Mouse (Mus musculus) midbrain, postnatal 0 days (tissue): ENCODE data around the gene Ccnj. TPM values are rescaled to one million over a fixed set of nuclear protein-coding genes. Genes with fewer than 3 reads are reported as not detected.

Experiments used
- ATAC-seq: fragments of 200-750 bp; cut with Nextera tagmentation; 2 replicates; pipeline ENCODE4 v1.8.0; 2017; ENCODE audit warnings: moderate number of reproducible peaks, mild to moderate bottlenecking, moderate TSS enrichment, moderate library complexity; ENCODE audit not compliant: low FRiP score
- DNase-seq: peaks from one replicate; pipeline ENCODE4 v3.0.0-alpha.2; 2015; ENCODE audit warnings: low spot score
- H3K27ac ChIP-seq: fragments of 300-500 bp; sonication (generic); 2 replicates; pipeline ENCODE4 v1.5.1; 2014; ENCODE audit warnings: low read depth, mild to moderate bottlenecking, low read length, mixed read lengths
- H3K27me3 ChIP-seq: fragments of 300-500 bp; sonication (generic); 2 replicates; pipeline ENCODE4 v1.6.1; 2014; ENCODE audit warnings: low read length, control low read depth, mixed read lengths; ENCODE audit not compliant: insufficient read depth
- H3K36me3 ChIP-seq: fragments of 300-500 bp; sonication (generic); 2 replicates; pipeline ENCODE4 v1.6.1; 2014; ENCODE audit warnings: low read length, control low read depth, mixed read lengths; ENCODE audit not compliant: insufficient read depth
- H3K4me1 ChIP-seq: fragments of 300-500 bp; sonication (generic); 2 replicates; pipeline ENCODE4 v1.6.1; 2014; ENCODE audit warnings: mild to moderate bottlenecking, control low read depth, antibody characterized with exemption, low read length, mixed read lengths; ENCODE audit not compliant: insufficient read depth
- H3K4me2 ChIP-seq: fragments of 300-500 bp; sonication (generic); 2 replicates; pipeline ENCODE4 v1.6.1; 2014; ENCODE audit warnings: low read depth, mild to moderate bottlenecking, low read length, mixed read lengths; ENCODE audit not compliant: poor library complexity, severe bottlenecking
- H3K4me3 ChIP-seq: fragments of 300-500 bp; sonication (generic); 2 replicates; pipeline ENCODE4 v1.5.1; 2014; ENCODE audit warnings: low read depth, mild to moderate bottlenecking, low read length, moderate library complexity
- H3K9ac ChIP-seq: fragments of 300-500 bp; sonication (generic); replicated peaks from 2 replicates; pipeline ENCODE4 v1.6.1; 2014; ENCODE audit warnings: mild to moderate bottlenecking, low read length, moderate library complexity, mixed read lengths; ENCODE audit not compliant: poor library complexity, severe bottlenecking
- H3K9me3 ChIP-seq: fragments of 300-500 bp; sonication (generic); 2 replicates; pipeline ENCODE4 v1.6.1; 2016; ENCODE audit warnings: low read length, control low read depth
- CTCF ChIP-seq: IDR thresholded peaks from 2 replicates; pipeline ENCODE4 v1.5.1; 2016; ENCODE audit warnings: antibody characterized with exemption, mild to moderate bottlenecking
- WGBS: fragments of 180-500 bp; shearing (Covaris S2); extraction: QIAGEN DNeasy Blood & Tissue Kit; methylation state at CpG from one replicate; pipeline ENCODE4 v1.1.7; 2014; 5-methylcytosine and 5-hydroxymethylcytosine counted together
- microRNA-seq: library from miRNA; unstranded; fragments of <30 nt; microRNA quantifications from one replicate; pipeline ENCODE4, GENCODE M21; 2016; ENCODE audit warnings: borderline number of aligned reads
- polyA plus RNA-seq: library from polyadenylated mRNA; unstranded; fragments of >200 nt; fragmentation: Nextera tagmentation; extraction: Ambion mirVana; gene quantifications from 2 replicates; pipeline ENCODE4 v1.2.1, GENCODE M21; 2015
- total RNA-seq: library from RNA; depleted of rRNA; stranded (reverse); fragments of >200 nt; gene quantifications from 2 replicates; pipeline ENCODE4 v1.2.3, GENCODE M21; 2014; rRNA removed

Gene Ccnj
- total and polyA plus RNA-seq, 2 experiments from 2014 or later = 9.7 to 16.6 TPM

GRCm38 (mm10) chr19:40894071-40894506 lies 63.0 kb downstream of the Ccnj start:
- Histone ChIP-seq H3K9ac (peak overlapping the region; percentile 67), H3K27ac (peak overlapping the region; percentile 96), H3K9me3 (no peaks in the 10 kb centered on the region), H3K4me2 (peak overlapping the region; percentile 64), H3K36me3 (no peaks in the 10 kb centered on the region), H3K4me3 (peak overlapping the region; percentile 69), H3K27me3 (peaks cover 23% of the 10 kb centered on the region), H3K4me1 (no peaks in the 10 kb centered on the region)
- DNase-seq (no peak), ATAC-seq (no peak; the same call in 1 of the 2 replicates)
- no peak for TF ChIP-seq CTCF
- 47% methylated on average over 21 of the region's 21 CpGs for WGBS

- ATAC-seq (peak; percentile 95), DNase-seq (peak; percentile 97)
- H3K27me3 ChIP-seq = peaks cover 18% of the 10 kb centered on the region
- H3K4me2 ChIP-seq = peak within 1 kb of the TSS; percentile 64
- TF ChIP-seq CTCF = no peak
- under 1% methylated on average over 81 of the region's 89 CpGs for WGBS
- no peaks in the 10 kb centered on the region for H3K36me3 ChIP-seq
- no peaks in the 10 kb centered on the region for H3K9me3 ChIP-seq
- peak within 1 kb of the TSS; percentile 69 for H3K4me3 ChIP-seq
- H3K27ac ChIP-seq = peak within 1 kb of the TSS; percentile 96
- peak within 1 kb of the TSS; percentile 67 for H3K9ac ChIP-seq
- no peaks in the 10 kb centered on the region for H3K4me1 ChIP-seq
Observed at GRCm38 (mm10) chr19:40894519-40895392, 63.7 kb downstream of the Ccnj start, which contains the start of gene Zfp518a. Zfp518a (plus strand) TSS chr19:40894705.

- Histone ChIP-seq H3K4me3 (peak overlapping the region; percentile 69), H3K4me2 (peak overlapping the region; percentile 64), H3K4me1 (no peaks in the 10 kb centered on the region), H3K9me3 (no peaks in the 10 kb centered on the region), H3K27me3 (peaks cover 18% of the 10 kb centered on the region), H3K9ac (peak overlapping the region; percentile 67), H3K27ac (peak overlapping the region; percentile 96), H3K36me3 (no peaks in the 10 kb centered on the region)
- no peak for TF ChIP-seq CTCF
- DNase-seq (no peak), ATAC-seq (no peak)
- 1% methylated on average over 6 of the region's 6 CpGs for WGBS
Observed at GRCm38 (mm10) chr19:40895393-40895703, 64.3 kb downstream of the Ccnj start.

Small RNAs within 50 kb of the gene (microRNA-seq; reads per million reads assigned to microRNA genes)
- gene Mir8092 = not detected

Other genes with a start within 250 kb of the Ccnj start
- 67.4 and 73.6 TPM in 2 replicates for gene Aldh18a1, start 242.8 kb upstream of the Ccnj start, total RNA-seq
- 28.9 and 31.4 TPM in 2 replicates for gene Aldh18a1, start 242.8 kb upstream of the Ccnj start, polyA plus RNA-seq
- gene Tctn3, start 219.0 kb upstream of the Ccnj start, total RNA-seq = 28.7 and 35.5 TPM in 2 replicates
- gene Tctn3, start 219.0 kb upstream of the Ccnj start, polyA plus RNA-seq = 15.9 and 16.0 TPM in 2 replicates
- 9.6 and 13.3 TPM in 2 replicates for gene Entpd1, start 218.9 kb upstream of the Ccnj start, total RNA-seq
- gene Entpd1, start 218.9 kb upstream of the Ccnj start, polyA plus RNA-seq = 6.9 and 7.3 TPM in 2 replicates
- gene Cc2d2b, start 82.5 kb upstream of the Ccnj start, total RNA-seq = 0.57 TPM in 1 of 2 replicates, not detected in the other
- gene Cc2d2b, start 82.5 kb upstream of the Ccnj start, polyA plus RNA-seq = 0.28 and 0.31 TPM in 2 replicates
- 11.2 and 15.0 TPM in 2 replicates for gene Zfp518a, start 63.4 kb downstream of the Ccnj start, total RNA-seq
- 2.4 TPM in 2 replicates for gene Zfp518a, start 63.4 kb downstream of the Ccnj start, polyA plus RNA-seq
- gene Blnk, start 163.3 kb downstream of the Ccnj start, total RNA-seq = 0.42 and 1.2 TPM in 2 replicates
- gene Blnk, start 163.3 kb downstream of the Ccnj start, polyA plus RNA-seq = 1.4 TPM in 2 replicates
- not detected in 2 replicates for gene Dntt, start 198.0 kb downstream of the Ccnj start, total RNA-seq
- gene Dntt, start 198.0 kb downstream of the Ccnj start, polyA plus RNA-seq = 0.27 and 0.32 TPM in 2 replicates
- gene Opalin, start 245.8 kb downstream of the Ccnj start, total RNA-seq = not detected in 2 replicates
- not detected in 2 replicates for gene Opalin, start 245.8 kb downstream of the Ccnj start, polyA plus RNA-seq